Mouse (Mus musculus) embryonic fibroblast, embryonic 13.5 days (primary cell): ENCODE results near the gene Fam180a.
"Not testable (repeated sequence)": the region's sequence is repeated elsewhere in the genome, so short reads cannot be mapped to it uniquely, and the experiment has no call there.

Source experiments
- CTCF ChIP-seq: IDR thresholded peaks from 2 replicates; pipeline ENCODE4 v1.5.1; 2011; ENCODE audit warnings: mild to moderate bottlenecking, control low read depth, low read length, moderate library complexity, borderline replicate concordance; ENCODE audit not compliant: insufficient read depth
- POLR2A ChIP-seq: IDR thresholded peaks from 2 replicates; pipeline ENCODE4 v1.6.1; 2011; ENCODE audit warnings: low read depth, mild to moderate bottlenecking, control low read depth, low read length, moderate library complexity

GRCm38 (mm10) chr6:35369578-35370282 lies 43.8 kb upstream of the Fam180a start:
- TF ChIP-seq CTCF, POLR2A: not testable (repeated sequence)
